Mouse (Mus musculus) hindbrain, embryonic 12.5 days (tissue): ENCODE results near the gene Efcab10. TPM values are rescaled to one million over a fixed set of nuclear protein-coding genes. Genes with fewer than 3 reads are reported as not detected.

Experiments
- ATAC-seq: fragments of 200-750 bp; cut with Nextera tagmentation; 2 replicates; pipeline ENCODE4 v1.8.0; 2017; ENCODE audit warnings: moderate TSS enrichment; ENCODE audit not compliant: low FRiP score
- H3K27ac ChIP-seq: fragments of 300-500 bp; sonication (generic); 2 replicates; pipeline ENCODE4 v1.5.1; 2016; ENCODE audit warnings: mild to moderate bottlenecking
- H3K27me3 ChIP-seq: fragments of 300-500 bp; sonication (generic); 2 replicates; pipeline ENCODE4 v1.6.1; 2016; ENCODE audit warnings: mild to moderate bottlenecking
- H3K36me3 ChIP-seq: fragments of 300-500 bp; sonication (generic); 2 replicates; pipeline ENCODE4 v1.6.1; 2016; ENCODE audit warnings: mild to moderate bottlenecking
- H3K4me1 ChIP-seq: fragments of 300-500 bp; sonication (generic); 2 replicates; pipeline ENCODE4 v1.6.1; 2016
- H3K4me2 ChIP-seq: fragments of 300-500 bp; sonication (generic); replicated peaks from 2 replicates; pipeline ENCODE4 v1.6.1; 2016; ENCODE audit warnings: mild to moderate bottlenecking
- H3K4me3 ChIP-seq: fragments of 300-500 bp; sonication (generic); 2 replicates; pipeline ENCODE4 v1.5.1; 2016; ENCODE audit warnings: mild to moderate bottlenecking
- H3K9ac ChIP-seq: fragments of 300-500 bp; sonication (generic); 2 replicates; pipeline ENCODE4 v1.6.1; 2016; ENCODE audit warnings: mild to moderate bottlenecking, moderate library complexity
- H3K9me3 ChIP-seq: fragments of 300-500 bp; sonication (generic); replicated peaks from 2 replicates; pipeline ENCODE4 v1.6.1; 2016; ENCODE audit warnings: mild to moderate bottlenecking
- WGBS: fragments of 180-500 bp; shearing (Covaris S2); methylation state at CpG from one replicate; pipeline ENCODE4 v1.1.7; 2016; 5-methylcytosine and 5-hydroxymethylcytosine counted together
- polyA plus RNA-seq: library from polyadenylated mRNA; unstranded; fragments of >200 nt; fragmentation: Nextera tagmentation; extraction: Ambion mirVana; gene quantifications from 2 replicates; pipeline ENCODE4 v1.2.1, GENCODE M21; 2016

Gene Efcab10
- 3.0 and 3.5 TPM in 2 replicates for polyA plus RNA-seq

GRCm38 (mm10) chr12:33394804-33395623 is at the start of gene Efcab10:
Gene Efcab10, plus strand, starts transcription at chr12:33394854.
- ATAC-seq = peak; percentile 88

GRCm38 (mm10) chr12:33344970-33345772 is 49.5 kb upstream of the Efcab10 start:
- Histone ChIP-seq H3K9me3 (no peaks in the 10 kb centered on the region), H3K9ac (peak overlapping the region; percentile 54; the same call in 1 of the 2 replicates), H3K27ac (0 out of 2 replicates have a peak overlapping the region, but pooled peaks have one; percentile 2), H3K4me3 (no peak overlapping the region), H3K36me3 (0 out of 2 replicates have a peak, but pooled peaks cover 6% of the 10 kb centered on the region), H3K4me2 (peak overlapping the region; percentile 51), H3K4me1 (peaks cover 39% of the 10 kb centered on the region), H3K27me3 (peaks cover 19% of the 10 kb centered on the region)
- WGBS = 4% methylated on average over 25 of the region's 25 CpGs
- ATAC-seq = peak; percentile 38; the same call in 1 of the 2 replicates

More at GRCm38 (mm10) chr12:33394804-33395623, at the start of gene Efcab10:
- peak within 1 kb of the TSS; percentile 48 for H3K9ac ChIP-seq
- peak within 1 kb of the TSS; percentile 68 for H3K27ac ChIP-seq
- H3K27me3 ChIP-seq = no peaks in the 10 kb centered on the region
- H3K4me3 ChIP-seq = peak within 1 kb of the TSS; percentile 31
- peaks cover 9% of the 10 kb centered on the region for H3K4me1 ChIP-seq
- H3K36me3 ChIP-seq = no peaks in the 10 kb centered on the region
- peak within 1 kb of the TSS; percentile 54 for H3K4me2 ChIP-seq
- no peaks in the 10 kb centered on the region for H3K9me3 ChIP-seq
- 10% methylated on average over 24 of the region's 24 CpGs for WGBS

- peaks cover 35% of the 10 kb centered on the region for H3K4me1 ChIP-seq
- H3K9ac ChIP-seq = peak overlapping the region; percentile 54; the same call in 1 of the 2 replicates
- no peak for ATAC-seq
- H3K27ac ChIP-seq = no peak overlapping the region
- H3K27me3 ChIP-seq = peaks cover 19% of the 10 kb centered on the region
- H3K4me2 ChIP-seq = peak overlapping the region; percentile 51
- WGBS = 26% methylated on average over 23 of the region's 23 CpGs
- H3K4me3 ChIP-seq = no peak overlapping the region
- 0 out of 2 replicates have a peak, but pooled peaks cover 10% of the 10 kb centered on the region for H3K36me3 ChIP-seq
- H3K9me3 ChIP-seq = no peaks in the 10 kb centered on the region
Observed at GRCm38 (mm10) chr12:33345773-33346435, 48.8 kb upstream of the Efcab10 start.

GRCm38 (mm10) chr12:33352671-33353070 is 42.0 kb upstream of the Efcab10 start:
- no peak for ATAC-seq
- Histone ChIP-seq H3K27ac (no peak overlapping the region), H3K4me1 (no peaks in the 10 kb centered on the region), H3K36me3 (0 out of 2 replicates have a peak, but pooled peaks cover 13% of the 10 kb centered on the region), H3K9ac (no peak overlapping the region), H3K4me3 (no peak overlapping the region), H3K4me2 (no peak overlapping the region), H3K9me3 (no peaks in the 10 kb centered on the region), H3K27me3 (no peaks in the 10 kb centered on the region)
- 72% methylated on average over 4 of the region's 4 CpGs for WGBS

GRCm38 (mm10) chr12:33358345-33358744 is 36.3 kb upstream of the Efcab10 start:
- Histone ChIP-seq H3K9ac (no peak overlapping the region), H3K4me1 (no peaks in the 10 kb centered on the region), H3K9me3 (no peaks in the 10 kb centered on the region), H3K27me3 (no peaks in the 10 kb centered on the region), H3K36me3 (0 out of 2 replicates have a peak, but pooled peaks cover 3% of the 10 kb centered on the region), H3K4me3 (no peak overlapping the region), H3K27ac (no peak overlapping the region), H3K4me2 (no peak overlapping the region)
- WGBS = 85% methylated on average over 10 of the region's 10 CpGs
- ATAC-seq = no peak

- Histone ChIP-seq H3K27ac (no peak overlapping the region), H3K4me1 (no peaks in the 10 kb centered on the region), H3K9me3 (no peaks in the 10 kb centered on the region), H3K36me3 (0 out of 2 replicates have a peak, but pooled peaks cover under 1% of the 10 kb centered on the region), H3K4me2 (no peak overlapping the region), H3K4me3 (no peak overlapping the region), H3K27me3 (no peaks in the 10 kb centered on the region), H3K9ac (no peak overlapping the region)
- 92% methylated on average over 7 of the region's 7 CpGs for WGBS
- no peak for ATAC-seq
Observed at GRCm38 (mm10) chr12:33359209-33359608, 35.4 kb upstream of the Efcab10 start.

- no peak overlapping the region for H3K27ac ChIP-seq
Observed at GRCm38 (mm10) chr12:33359878-33360482, 34.7 kb upstream of the Efcab10 start.

GRCm38 (mm10) chr12:33360729-33361128 is 33.9 kb upstream of the Efcab10 start:
- no peak overlapping the region for H3K9ac ChIP-seq
- H3K4me2 ChIP-seq = no peak overlapping the region
- no peaks in the 10 kb centered on the region for H3K27me3 ChIP-seq
- no peak overlapping the region for H3K27ac ChIP-seq
- no peaks in the 10 kb centered on the region; the same call in 1 of the 2 replicates for H3K36me3 ChIP-seq
- H3K4me3 ChIP-seq = no peak overlapping the region
- ATAC-seq = no peak
- no peaks in the 10 kb centered on the region for H3K4me1 ChIP-seq
- no peaks in the 10 kb centered on the region for H3K9me3 ChIP-seq
- 70% methylated on average over 6 of the region's 6 CpGs for WGBS

More at GRCm38 (mm10) chr12:33359878-33360482, 34.7 kb upstream of the Efcab10 start:
- Histone ChIP-seq H3K9ac (no peak overlapping the region), H3K36me3 (no peaks in the 10 kb centered on the region; the same call in 1 of the 2 replicates), H3K4me1 (no peaks in the 10 kb centered on the region), H3K4me2 (no peak overlapping the region), H3K4me3 (no peak overlapping the region), H3K9me3 (no peaks in the 10 kb centered on the region), H3K27me3 (no peaks in the 10 kb centered on the region)
- no peak for ATAC-seq
- WGBS = 88% methylated on average over 5 of the region's 5 CpGs

GRCm38 (mm10) chr12:33364511-33364910 is 30.1 kb upstream of the Efcab10 start:
- H3K9me3 ChIP-seq = no peaks in the 10 kb centered on the region
- H3K27me3 ChIP-seq = no peaks in the 10 kb centered on the region
- H3K36me3 ChIP-seq = no peaks in the 10 kb centered on the region; the same call in 1 of the 2 replicates
- H3K4me2 ChIP-seq = no peak overlapping the region
- no peak overlapping the region for H3K27ac ChIP-seq
- 78% methylated on average over 8 of the region's 8 CpGs for WGBS
- H3K9ac ChIP-seq = no peak overlapping the region
- ATAC-seq = no peak
- no peaks in the 10 kb centered on the region for H3K4me1 ChIP-seq
- no peak overlapping the region for H3K4me3 ChIP-seq

- no peak overlapping the region for H3K27ac ChIP-seq
- no peaks in the 10 kb centered on the region for H3K9me3 ChIP-seq
- H3K4me1 ChIP-seq = no peaks in the 10 kb centered on the region
- no peak overlapping the region for H3K4me2 ChIP-seq
- H3K4me3 ChIP-seq = no peak overlapping the region
- no peak overlapping the region for H3K9ac ChIP-seq
- 80% methylated on average over 8 of the region's 8 CpGs for WGBS
- no peaks in the 10 kb centered on the region for H3K27me3 ChIP-seq
- H3K36me3 ChIP-seq = no peaks in the 10 kb centered on the region; the same call in 1 of the 2 replicates
- ATAC-seq = no peak
Observed at GRCm38 (mm10) chr12:33365133-33365532, 29.5 kb upstream of the Efcab10 start.

GRCm38 (mm10) chr12:33369555-33369954 is 25.1 kb upstream of the Efcab10 start:
- 87% methylated on average over 3 of the region's 3 CpGs for WGBS
- no peaks in the 10 kb centered on the region for H3K9me3 ChIP-seq
- no peak overlapping the region for H3K9ac ChIP-seq
- no peaks in the 10 kb centered on the region; the same call in 1 of the 2 replicates for H3K36me3 ChIP-seq
- no peaks in the 10 kb centered on the region for H3K27me3 ChIP-seq
- ATAC-seq = no peak
- H3K27ac ChIP-seq = no peak overlapping the region
- H3K4me1 ChIP-seq = no peaks in the 10 kb centered on the region
- H3K4me2 ChIP-seq = no peak overlapping the region
- no peak overlapping the region for H3K4me3 ChIP-seq
